Mouse (Mus musculus) ES-E14 (cell line): Measurements from ENCODE around the gene Ctrb1. TPM values are rescaled to one million over a fixed set of nuclear protein-coding genes. Genes with fewer than 3 reads are reported as not detected.

Experiments
- DNase-seq: peaks from one replicate; pipeline ENCODE4 v3.0.0-alpha.2; 2013; ENCODE audit warnings: low read depth, low spot score
- H3K27ac ChIP-seq: 2 replicates; pipeline ENCODE4 v1.5.1; 2012; ENCODE audit warnings: low read depth, mild to moderate bottlenecking, low read length, moderate library complexity, mixed read lengths; ENCODE audit not compliant: poor library complexity, insufficient read depth, severe bottlenecking
- H3K36me3 ChIP-seq: 2 replicates; pipeline ENCODE4 v1.6.1; 2012; ENCODE audit warnings: mild to moderate bottlenecking, low read length, moderate library complexity, mixed read lengths; ENCODE audit not compliant: control insufficient read depth, poor library complexity, insufficient read depth, severe bottlenecking
- H3K4me1 ChIP-seq, 2 experiments: fragments of 150-350 bp in 1 of 2; sonication (generic) in 1 of 2; 2 replicates each; pipeline ENCODE4 v1.6.1; 2012; ENCODE audit warnings: low read length in 2 of 2, mild to moderate bottlenecking in 1 of 2, mixed read lengths in 1 of 2; ENCODE audit not compliant: control insufficient read depth in 2 of 2, insufficient read depth in 2 of 2, poor library complexity in 1 of 2
- H3K4me3 ChIP-seq, 2 experiments: fragments of 150-350 bp in 1 of 2; sonication (generic) in 1 of 2; 2 replicates each; pipeline ENCODE4 v1.5.1; 2012; ENCODE audit warnings: low read length in 2 of 2, low read depth in 1 of 2, mild to moderate bottlenecking in 1 of 2, mixed read lengths in 1 of 2; ENCODE audit not compliant: insufficient read depth in 1 of 2, poor library complexity in 1 of 2, severe bottlenecking in 1 of 2
- H3K9ac ChIP-seq: 2 replicates; pipeline ENCODE4 v1.6.1; 2012; ENCODE audit warnings: low read depth, mild to moderate bottlenecking, low read length, mixed read lengths; ENCODE audit not compliant: poor library complexity, insufficient read depth, severe bottlenecking
- H3K9me3 ChIP-seq: fragments of 150-350 bp; sonication (generic); 2 replicates; pipeline ENCODE4 v1.6.1; 2012; ENCODE audit warnings: low read depth, mild to moderate bottlenecking, low read length; ENCODE audit not compliant: control insufficient read depth, insufficient read depth
- CHD2 ChIP-seq: IDR thresholded peaks from 2 replicates; pipeline ENCODE4 v1.6.1; 2014; ENCODE audit warnings: mild to moderate bottlenecking, low read depth, low read length, inconsistent platforms
- HCFC1 ChIP-seq: IDR thresholded peaks from 2 replicates; pipeline ENCODE4 v1.6.1; 2012; ENCODE audit warnings: low read length, inconsistent platforms, borderline replicate concordance; ENCODE audit not compliant: insufficient read depth
- MAFK ChIP-seq: IDR thresholded peaks from 2 replicates; pipeline ENCODE4 v1.6.1; 2014; ENCODE audit warnings: mild to moderate bottlenecking, low read depth, low read length, inconsistent platforms; ENCODE audit not compliant: insufficient read depth
- ZC3H11A ChIP-seq: IDR thresholded peaks from 2 replicates; pipeline ENCODE4 v1.6.1; 2012; ENCODE audit warnings: low read depth, mild to moderate bottlenecking, inconsistent platforms, low read length, borderline replicate concordance
- ZNF384 ChIP-seq: IDR thresholded peaks from 2 replicates; pipeline ENCODE4 v1.6.1; 2012; ENCODE audit warnings: low read depth, low read length, inconsistent platforms
- in situ Hi-C, 2 experiments: fragments of 600-800 bp; cut with MboI; formaldehyde crosslinking; loops; one replicate each; pipeline ENCODE4 v1.15.1; 2025; ENCODE audit warnings: low sequenced_read_pairs in 2 of 2, inconsistent platforms in 1 of 2; ENCODE audit not compliant: unreplicated experiment in 2 of 2
- total RNA-seq: library from RNA; depleted of rRNA; stranded (reverse); fragments of 300-350 nt; gene quantifications from 2 replicates; pipeline ENCODE4 v1.2.3, GENCODE M21; 2012

Ctrb1 gene
- total RNA-seq, 1 experiment, result 0.22 TPM

- Histone ChIP-seq H3K4me3 (peak overlapping the region; percentile 91 to 99), H3K4me1 (peaks cover 10 to 39% of the 10 kb centered on the region in 2 experiments), H3K36me3 (peaks cover 6% of the 10 kb centered on the region; the same call in 1 of the 2 replicates), H3K9me3 (no peaks in the 10 kb centered on the region), H3K27ac (no peak overlapping the region), H3K9ac (peak overlapping the region; percentile 52; the same call in 1 of the 2 replicates)
- no peak for DNase-seq
- TF ChIP-seq ZC3H11A, result no peak
- TF ChIP-seq ZNF384, result no peak
- no peak for TF ChIP-seq MAFK
- no peak for TF ChIP-seq CHD2
- no peak; the same call in 1 of the 2 replicates for TF ChIP-seq HCFC1
- in situ Hi-C loops, result no loop called here
These were observed 41.7 kb upstream of the Ctrb1 start for GRCm38 (mm10) chr8:111732406-111733085.

- no peak for TF ChIP-seq MAFK
- no peak for TF ChIP-seq ZC3H11A
- no peak for TF ChIP-seq CHD2
- TF ChIP-seq ZNF384, result no peak
- TF ChIP-seq HCFC1, result peak; percentile 24; the same call in 1 of the 2 replicates
- Histone ChIP-seq H3K9me3 (no peaks in the 10 kb centered on the region), H3K36me3 (peaks cover 6% of the 10 kb centered on the region; the same call in 1 of the 2 replicates), H3K27ac (no peak overlapping the region), H3K4me3 (peak overlapping the region; percentile 91 to 99), H3K9ac (peak overlapping the region; percentile 52; the same call in 1 of the 2 replicates), H3K4me1 (peaks cover 10 to 39% of the 10 kb centered on the region in 2 experiments)
- in situ Hi-C loops, result no loop called here
- peak; percentile 74 for DNase-seq
These were observed 41.2 kb upstream of the Ctrb1 start for GRCm38 (mm10) chr8:111732004-111732403.

GRCm38 (mm10) chr8:111731231-111731977 is 40.6 kb upstream of the Ctrb1 start:
- TF ChIP-seq ZNF384, result no peak
- TF ChIP-seq MAFK, result no peak
- TF ChIP-seq HCFC1, result no peak
- TF ChIP-seq ZC3H11A, result no peak
- TF ChIP-seq CHD2, result no peak
- Histone ChIP-seq H3K9me3 (no peaks in the 10 kb centered on the region), H3K9ac (peak overlapping the region; percentile 92), H3K4me1 (peaks cover 10 to 41% of the 10 kb centered on the region in 2 experiments), H3K27ac (0 out of 2 replicates have a peak overlapping the region, but pooled peaks have one; percentile 9), H3K4me3 (peak overlapping the region; percentile 91 to 99), H3K36me3 (peaks cover 6% of the 10 kb centered on the region; the same call in 1 of the 2 replicates)
- no peak for DNase-seq
- in situ Hi-C loops, result no loop called here

- TF ChIP-seq CHD2 (no peak), HCFC1 (no peak), MAFK (no peak), ZC3H11A (no peak), ZNF384 (no peak)
- H3K9me3 ChIP-seq, result no peaks in the 10 kb centered on the region
- in situ Hi-C loops, result no loop called here
- H3K36me3 ChIP-seq, result peaks cover 7% of the 10 kb centered on the region; the same call in 1 of the 2 replicates
- H3K9ac ChIP-seq, result no peak overlapping the region
- 0 out of 2 replicates have a peak overlapping the region, but pooled peaks have one; percentile 4 for H3K27ac ChIP-seq
- 0 out of 4 replicates have a peak overlapping the region, but pooled peaks of 1 of the 2 experiments have one; percentile 15 for H3K4me3 ChIP-seq
- no peak for DNase-seq
- H3K4me1 ChIP-seq, result peaks cover 15 to 37% of the 10 kb centered on the region in 2 experiments
These were observed 38.7 kb upstream of the Ctrb1 start for GRCm38 (mm10) chr8:111729233-111730170.
